Mouse (Mus musculus) left cerebral cortex, postnatal 14 days (tissue): ENCODE results near the gene Gpr3. TPM values are rescaled to one million over a fixed set of nuclear protein-coding genes. Genes with fewer than 3 reads are reported as not detected.

ENCODE experiments used
- microRNA-seq, 2 experiments: library from miRNA; unstranded; fragments of <30 nt; microRNA quantifications; one replicate each; pipeline ENCODE4 v1.2.0; 2022
- total RNA-seq, 2 experiments: library from RNA; stranded (reverse); gene quantifications; 2 replicates each; pipeline ENCODE4 v1.2.3; 2021

The Gpr3 gene
- total RNA-seq, 2 experiments from 2014 or later = 7.4 to 10.0 TPM

Small RNAs within 50 kb of the gene (microRNA-seq; reads per million reads assigned to microRNA genes)
- 0.67 to 3.4 reads per million in 2 experiments for gene Mir7017

Other genes with a start within 250 kb of the Gpr3 start
- not detected for gene Fgr, start 238.4 kb downstream of the Gpr3 start, total RNA-seq
- 10 to 100 TPM; 78.4 to 81.6 TPM for gene Ahdc1, start 201.3 kb downstream of the Gpr3 start, total RNA-seq
- gene Wasf2, start 82.0 kb downstream of the Gpr3 start, total RNA-seq = 10 to 100 TPM; 27.3 to 34.8 TPM
- 1 to 10 TPM; 2.4 to 4.1 TPM for gene Cd164l2, start 405 bp downstream of the Gpr3 start, total RNA-seq
- 1 to 10 TPM; 2.3 to 5.8 TPM for gene Map3k6, start 28.3 kb upstream of the Gpr3 start, total RNA-seq
- under 1 TPM in 1 of 2 experiments, not detected in 1; 0.51 TPM for gene Sytl1, start 50.6 kb upstream of the Gpr3 start, total RNA-seq
- 10 to 100 TPM; 81.7 to 87.9 TPM for gene Tmem222, start 65.3 kb upstream of the Gpr3 start, total RNA-seq
- 10 to 100 TPM; 56.6 to 60.8 TPM for gene Wdtc1, start 140.9 kb upstream of the Gpr3 start, total RNA-seq
- gene Slc9a1, start 157.2 kb upstream of the Gpr3 start, total RNA-seq = 10 to 100 TPM; 41.5 to 46.7 TPM